Mouse (Mus musculus) kidney, postnatal 0 days (tissue): ENCODE results near the gene Pou2f1. TPM values are rescaled to one million over a fixed set of nuclear protein-coding genes. Genes with fewer than 3 reads are reported as not detected.

Experiments
- ATAC-seq: fragments of 200-750 bp; cut with Nextera tagmentation; replicated peaks from 2 replicates; pipeline ENCODE4 v1.8.0; 2017; ENCODE audit warnings: low read depth, moderate number of reproducible peaks, moderate TSS enrichment, moderate library complexity; ENCODE audit not compliant: low FRiP score
- DNase-seq: peaks from one replicate; pipeline ENCODE4 v3.0.0-alpha.2; 2016; ENCODE audit warnings: low spot score
- H3K27ac ChIP-seq: fragments of 300-500 bp; sonication (generic); 2 replicates; pipeline ENCODE4 v1.5.1; 2014; ENCODE audit warnings: mild to moderate bottlenecking
- H3K27me3 ChIP-seq: fragments of 300-500 bp; sonication (generic); 2 replicates; pipeline ENCODE4 v1.6.1; 2014; ENCODE audit warnings: low read length, mixed read lengths; ENCODE audit not compliant: insufficient read depth
- H3K36me3 ChIP-seq: fragments of 300-500 bp; sonication (generic); 2 replicates; pipeline ENCODE4 v1.6.1; 2014; ENCODE audit warnings: low read length, mixed read lengths; ENCODE audit not compliant: insufficient read depth
- H3K4me1 ChIP-seq: fragments of 300-500 bp; sonication (generic); replicated peaks from 2 replicates; pipeline ENCODE4 v1.6.1; 2014; ENCODE audit warnings: antibody characterized with exemption, low read length, mixed read lengths; ENCODE audit not compliant: insufficient read depth
- H3K4me2 ChIP-seq: fragments of 300-500 bp; sonication (generic); 2 replicates; pipeline ENCODE4 v1.6.1; 2014; ENCODE audit warnings: mild to moderate bottlenecking, low read length, moderate library complexity, mixed read lengths
- H3K4me3 ChIP-seq: fragments of 300-500 bp; sonication (generic); replicated peaks from 2 replicates; pipeline ENCODE4 v1.5.1; 2014; ENCODE audit warnings: low read depth, low read length
- H3K9ac ChIP-seq: fragments of 300-500 bp; sonication (generic); 2 replicates; pipeline ENCODE4 v1.6.1; 2014; ENCODE audit warnings: low read depth, low read length
- H3K9me3 ChIP-seq: fragments of 300-500 bp; sonication (generic); replicated peaks from 2 replicates; pipeline ENCODE4 v1.6.1; 2016; ENCODE audit warnings: low read length, inconsistent platforms, mixed read lengths
- CTCF ChIP-seq: IDR thresholded peaks from 2 replicates; pipeline ENCODE4 v1.5.1; 2016; ENCODE audit warnings: antibody characterized with exemption, low read depth, mild to moderate bottlenecking, moderate library complexity
- WGBS: fragments of 180-500 bp; shearing (Covaris S2); extraction: QIAGEN DNeasy Blood & Tissue Kit; methylation state at CpG from one replicate; pipeline ENCODE4 v1.1.7; 2014; 5-methylcytosine and 5-hydroxymethylcytosine counted together
- polyA plus RNA-seq: library from polyadenylated mRNA; unstranded; fragments of >200 nt; fragmentation: Nextera tagmentation; extraction: Ambion mirVana; gene quantifications from 2 replicates; pipeline ENCODE4 v1.2.1, GENCODE M21; 2015

Pou2f1 gene
- 11.6 and 11.7 TPM in 2 replicates for polyA plus RNA-seq

GRCm38 (mm10) chr1:166002520-166003155 lies at the start of gene Pou2f1:
Gene Pou2f1, minus strand, starts transcription at chr1:166002678.
- Histone ChIP-seq H3K36me3 (no peaks in the 10 kb centered on the region), H3K4me1 (peaks cover 14% of the 10 kb centered on the region), H3K27ac (peak within 1 kb of the TSS; percentile 91), H3K4me3 (peak within 1 kb of the TSS; percentile 99), H3K9ac (peak within 1 kb of the TSS; percentile 89), H3K9me3 (no peaks in the 10 kb centered on the region), H3K4me2 (peak within 1 kb of the TSS; percentile 96), H3K27me3 (no peaks in the 10 kb centered on the region)
- peak; percentile 82 for TF ChIP-seq CTCF
- DNase-seq (peak; percentile 100), ATAC-seq (peak; percentile 83)
- under 1% methylated on average over 43 of the region's 61 CpGs for WGBS

GRCm38 (mm10) chr1:166049046-166049827 lies 46.8 kb upstream of the Pou2f1 start:
- 11% methylated on average over 11 of the region's 11 CpGs for WGBS
- Histone ChIP-seq H3K9ac (no peak overlapping the region), H3K27me3 (no peaks in the 10 kb centered on the region), H3K4me2 (peak overlapping the region; percentile 90), H3K36me3 (no peaks in the 10 kb centered on the region), H3K27ac (no peak overlapping the region), H3K9me3 (no peaks in the 10 kb centered on the region), H3K4me1 (peaks cover 3% of the 10 kb centered on the region; the same call in 1 of the 2 replicates), H3K4me3 (peak overlapping the region; percentile 29; the same call in 1 of the 2 replicates)
- no peak for TF ChIP-seq CTCF
- no peak for ATAC-seq
- DNase-seq: no peak

- Histone ChIP-seq H3K9me3 (no peaks in the 10 kb centered on the region), H3K27me3 (no peaks in the 10 kb centered on the region), H3K4me3 (peak overlapping the region; percentile 29), H3K27ac (no peak overlapping the region), H3K36me3 (no peaks in the 10 kb centered on the region), H3K4me2 (peak overlapping the region; percentile 90), H3K4me1 (peaks cover 1% of the 10 kb centered on the region; the same call in 1 of the 2 replicates), H3K9ac (peak overlapping the region; percentile 13; the same call in 1 of the 2 replicates)
- ATAC-seq: no peak
- TF ChIP-seq CTCF: no peak
- WGBS: 1% methylated on average over 23 of the region's 23 CpGs
- peak; percentile 39 for DNase-seq
Observed at GRCm38 (mm10) chr1:166048230-166048911, 45.9 kb upstream of the Pou2f1 start.

GRCm38 (mm10) chr1:166047505-166048170 lies 45.2 kb upstream of the Pou2f1 start:
- Histone ChIP-seq H3K4me1 (no peaks in the 10 kb centered on the region; the same call in 1 of the 2 replicates), H3K36me3 (no peaks in the 10 kb centered on the region), H3K9me3 (no peaks in the 10 kb centered on the region), H3K4me3 (peak overlapping the region; percentile 29), H3K9ac (peak overlapping the region; percentile 13; the same call in 1 of the 2 replicates), H3K27ac (no peak overlapping the region), H3K4me2 (peak overlapping the region; percentile 90), H3K27me3 (no peaks in the 10 kb centered on the region)
- 6% methylated on average over 25 of the region's 25 CpGs for WGBS
- ATAC-seq (no peak), DNase-seq (peak; percentile 49)
- TF ChIP-seq CTCF: no peak

- no peaks in the 10 kb centered on the region; the same call in 1 of the 2 replicates for H3K4me1 ChIP-seq
- H3K4me2 ChIP-seq: no peak overlapping the region
- no peak overlapping the region for H3K27ac ChIP-seq
Observed at GRCm38 (mm10) chr1:166045894-166046197, 43.4 kb upstream of the Pou2f1 start.

More at GRCm38 (mm10) chr1:166045894-166046197, 43.4 kb upstream of the Pou2f1 start:
- no peaks in the 10 kb centered on the region for H3K9me3 ChIP-seq
- TF ChIP-seq CTCF: no peak
- no peak overlapping the region for H3K9ac ChIP-seq
- 74% methylated on average over 4 of the region's 4 CpGs for WGBS
- H3K4me3 ChIP-seq: no peak overlapping the region
- no peaks in the 10 kb centered on the region for H3K27me3 ChIP-seq
- no peak for ATAC-seq
- H3K36me3 ChIP-seq: no peaks in the 10 kb centered on the region
- no peak for DNase-seq
